Mouse (Mus musculus) hindbrain, postnatal 0 days (tissue): ENCODE results near the gene Mfsd5. TPM values are rescaled to one million over a fixed set of nuclear protein-coding genes. Genes with fewer than 3 reads are reported as not detected.
A peak's percentile ranks its signal among the peaks of the same experiment; 100 is the strongest.

Source experiments
- ATAC-seq: fragments of 200-750 bp; cut with Nextera tagmentation; 2 replicates; pipeline ENCODE4 v1.8.0; 2017; ENCODE audit warnings: mild to moderate bottlenecking, moderate TSS enrichment, moderate library complexity
- DNase-seq: peaks from one replicate; pipeline ENCODE4 v3.0.0-alpha.2; 2015; ENCODE audit warnings: low spot score
- H3K27ac ChIP-seq: fragments of 300-500 bp; sonication (generic); 2 replicates; pipeline ENCODE4 v1.5.1; 2014; ENCODE audit warnings: mild to moderate bottlenecking
- H3K27me3 ChIP-seq: fragments of 300-500 bp; sonication (generic); 2 replicates; pipeline ENCODE4 v1.6.1; 2014; ENCODE audit warnings: low read length, mixed read lengths; ENCODE audit not compliant: insufficient read depth
- H3K36me3 ChIP-seq: fragments of 300-500 bp; sonication (generic); 2 replicates; pipeline ENCODE4 v1.6.1; 2014; ENCODE audit warnings: low read length, mixed read lengths; ENCODE audit not compliant: insufficient read depth
- H3K4me1 ChIP-seq: fragments of 300-500 bp; sonication (generic); 2 replicates; pipeline ENCODE4 v1.6.1; 2014; ENCODE audit warnings: antibody characterized with exemption, low read length, mixed read lengths; ENCODE audit not compliant: insufficient read depth
- H3K4me2 ChIP-seq: fragments of 300-500 bp; sonication (generic); 2 replicates; pipeline ENCODE4 v1.6.1; 2014; ENCODE audit warnings: low read depth, mild to moderate bottlenecking, low read length, moderate library complexity, mixed read lengths
- H3K4me3 ChIP-seq: fragments of 300-500 bp; sonication (generic); 2 replicates; pipeline ENCODE4 v1.5.1; 2014; ENCODE audit warnings: low read length
- H3K9ac ChIP-seq: fragments of 300-500 bp; sonication (generic); replicated peaks from 2 replicates; pipeline ENCODE4 v1.6.1; 2014; ENCODE audit warnings: mild to moderate bottlenecking, low read length, moderate library complexity, mixed read lengths
- H3K9me3 ChIP-seq: fragments of 300-500 bp; sonication (generic); 2 replicates; pipeline ENCODE4 v1.6.1; 2016; ENCODE audit warnings: low read length, mixed read lengths
- CTCF ChIP-seq: IDR thresholded peaks from 2 replicates; pipeline ENCODE4 v1.5.1; 2016; ENCODE audit warnings: antibody characterized with exemption, control low read depth, low read depth
- WGBS: fragments of 180-500 bp; shearing (Covaris S2); extraction: QIAGEN DNeasy Blood & Tissue Kit; methylation state at CpG from one replicate; pipeline ENCODE4 v1.1.7; 2014; 5-methylcytosine and 5-hydroxymethylcytosine counted together
- polyA plus RNA-seq: library from polyadenylated mRNA; unstranded; fragments of >200 nt; fragmentation: Nextera tagmentation; extraction: Ambion mirVana; gene quantifications from 2 replicates; pipeline ENCODE4 v1.2.1, GENCODE M21; 2015
- total RNA-seq: library from RNA; depleted of rRNA; stranded (reverse); fragments of >200 nt; gene quantifications from 2 replicates; pipeline ENCODE4 v1.2.3, GENCODE M21; 2014

The Mfsd5 gene
- total and polyA plus RNA-seq, 2 experiments from 2014 or later: 52.3 to 68.3 TPM

DNA sequence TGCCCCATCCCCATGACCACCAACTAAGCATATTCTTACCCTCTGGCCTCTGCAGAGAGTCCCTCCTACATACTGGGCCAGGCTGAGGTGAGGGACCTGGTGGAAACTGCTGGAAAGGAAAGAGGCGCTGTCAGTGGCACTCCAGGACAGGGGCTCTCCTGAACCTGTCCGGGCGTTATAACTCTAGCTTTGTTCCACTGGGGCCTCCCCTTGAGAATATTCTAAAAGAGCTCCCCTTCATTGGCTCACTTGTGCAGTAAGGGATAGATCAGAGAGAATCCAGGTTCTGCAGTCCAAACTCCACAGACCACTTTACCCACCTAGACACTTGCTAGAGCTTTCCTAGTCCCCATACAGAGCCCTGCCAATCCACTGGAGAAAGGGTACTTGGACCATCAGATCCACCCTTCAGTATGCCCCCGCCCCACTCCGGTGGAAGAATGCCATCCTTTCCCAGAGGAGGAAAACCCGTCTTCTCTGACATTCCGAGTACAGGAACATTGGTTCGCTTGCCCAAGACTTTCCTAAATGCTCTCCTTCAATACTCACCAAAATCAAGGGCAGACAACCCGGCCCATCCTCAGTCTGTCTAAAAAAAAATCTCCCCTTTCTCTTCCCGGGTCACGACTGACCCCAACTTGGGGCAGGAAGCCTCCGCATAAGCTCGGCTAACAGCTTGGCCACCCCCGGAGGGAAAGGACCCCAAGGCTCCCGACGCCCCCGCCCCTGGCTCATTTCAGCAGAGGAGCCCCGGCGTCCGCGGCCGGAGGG is 22.6 kb upstream of the Mfsd5 start:
- Histone ChIP-seq H3K27me3 (peaks cover 5% of the 10 kb centered on the region; the same call in 1 of the 2 replicates), H3K4me1 (peaks cover 4% of the 10 kb centered on the region; the same call in 1 of the 2 replicates), H3K4me3 (peak overlapping the region; percentile 56), H3K9ac (peak overlapping the region; percentile 65), H3K4me2 (peak overlapping the region; percentile 87), H3K27ac (no peak overlapping the region), H3K9me3 (no peaks in the 10 kb centered on the region), H3K36me3 (no peaks in the 10 kb centered on the region)
- WGBS: 8% methylated on average over 22 of the region's 22 CpGs
- DNase-seq (no peak), ATAC-seq (no peak)
- no peak for TF ChIP-seq CTCF

DNA sequence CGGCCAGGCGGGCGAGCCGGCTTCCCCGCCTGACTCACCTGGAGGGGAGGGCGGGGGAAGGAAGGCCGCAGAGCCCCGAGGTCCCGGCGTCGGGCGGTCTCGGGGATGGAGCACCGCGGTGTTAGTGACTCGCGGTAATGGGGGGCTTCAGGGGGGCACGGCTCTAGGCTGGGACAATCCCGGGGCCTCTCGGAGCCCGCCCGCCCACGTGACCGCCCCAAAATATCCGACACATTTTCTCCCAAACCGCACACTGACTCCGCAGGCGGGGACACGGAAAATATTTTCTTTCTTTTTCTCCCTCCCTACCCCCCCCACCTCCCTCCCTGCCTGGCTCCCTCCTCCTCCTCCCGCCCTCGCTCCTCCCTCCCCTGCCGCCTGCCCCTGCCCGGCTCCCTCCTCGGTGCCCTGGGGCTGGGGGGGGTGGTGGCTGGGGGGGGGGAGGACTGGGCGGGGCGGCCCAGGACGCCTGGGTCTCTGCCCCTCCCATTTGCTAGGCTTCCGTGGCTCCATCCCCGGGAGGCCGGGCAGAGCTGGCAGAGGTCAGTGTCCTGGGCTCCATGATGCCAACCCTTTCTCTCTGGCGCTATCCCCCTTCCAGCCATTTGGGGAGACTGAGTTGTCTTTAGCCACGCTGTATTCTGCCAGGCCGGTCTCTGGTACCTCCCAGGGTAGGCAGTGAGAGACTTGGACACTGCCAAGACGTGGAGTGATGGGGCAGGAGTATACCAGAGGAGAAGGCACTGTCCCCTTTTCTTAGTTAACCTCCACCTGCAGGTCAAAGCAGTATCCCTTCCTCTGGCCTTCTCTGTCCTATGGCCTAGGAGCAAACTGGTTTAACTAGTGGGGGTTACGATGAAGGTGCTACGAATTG is 21.8 kb upstream of the Mfsd5 start, which contains the start of gene Rarg:
Rarg (minus strand) TSS at position 316 of the 874 bp plus-strand sequence.
- Histone ChIP-seq H3K9ac (peak within 1 kb of the TSS; percentile 65), H3K27ac (no peak within 1 kb of the TSS), H3K27me3 (peaks cover 5% of the 10 kb centered on the region; the same call in 1 of the 2 replicates), H3K4me1 (peaks cover 4% of the 10 kb centered on the region; the same call in 1 of the 2 replicates), H3K4me2 (peak within 1 kb of the TSS; percentile 87), H3K4me3 (peak within 1 kb of the TSS; percentile 56), H3K36me3 (no peaks in the 10 kb centered on the region), H3K9me3 (no peaks in the 10 kb centered on the region)
- peak; percentile 34 for DNase-seq
- peak; percentile 61 for ATAC-seq
- no peak for TF ChIP-seq CTCF
- WGBS: 2% methylated on average over 37 of the region's 46 CpGs

DNA sequence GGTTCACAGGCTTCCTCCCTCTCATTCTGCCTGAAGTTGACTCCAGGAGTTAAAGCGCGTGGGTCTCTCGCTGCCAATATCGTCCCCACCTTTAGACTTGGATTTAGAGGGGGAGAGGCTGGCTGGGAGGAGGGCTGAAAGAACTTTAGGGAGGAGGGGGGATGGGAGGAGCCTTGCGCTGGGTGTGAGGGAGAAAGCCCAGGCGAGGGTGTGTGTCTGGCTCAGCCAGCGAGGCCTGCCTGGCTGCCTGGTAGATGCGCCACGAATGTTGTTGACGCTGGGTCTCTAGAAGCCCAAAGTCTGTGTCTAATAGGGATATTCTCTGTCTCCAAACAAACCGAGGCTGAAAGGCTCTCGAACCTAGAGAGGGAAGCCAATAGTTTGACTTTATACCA is 21.2 kb upstream of the Mfsd5 start:
- Histone ChIP-seq H3K27ac (no peak overlapping the region), H3K4me3 (peak overlapping the region; percentile 56; the same call in 1 of the 2 replicates), H3K4me1 (peaks cover 4% of the 10 kb centered on the region; the same call in 1 of the 2 replicates)

DNA sequence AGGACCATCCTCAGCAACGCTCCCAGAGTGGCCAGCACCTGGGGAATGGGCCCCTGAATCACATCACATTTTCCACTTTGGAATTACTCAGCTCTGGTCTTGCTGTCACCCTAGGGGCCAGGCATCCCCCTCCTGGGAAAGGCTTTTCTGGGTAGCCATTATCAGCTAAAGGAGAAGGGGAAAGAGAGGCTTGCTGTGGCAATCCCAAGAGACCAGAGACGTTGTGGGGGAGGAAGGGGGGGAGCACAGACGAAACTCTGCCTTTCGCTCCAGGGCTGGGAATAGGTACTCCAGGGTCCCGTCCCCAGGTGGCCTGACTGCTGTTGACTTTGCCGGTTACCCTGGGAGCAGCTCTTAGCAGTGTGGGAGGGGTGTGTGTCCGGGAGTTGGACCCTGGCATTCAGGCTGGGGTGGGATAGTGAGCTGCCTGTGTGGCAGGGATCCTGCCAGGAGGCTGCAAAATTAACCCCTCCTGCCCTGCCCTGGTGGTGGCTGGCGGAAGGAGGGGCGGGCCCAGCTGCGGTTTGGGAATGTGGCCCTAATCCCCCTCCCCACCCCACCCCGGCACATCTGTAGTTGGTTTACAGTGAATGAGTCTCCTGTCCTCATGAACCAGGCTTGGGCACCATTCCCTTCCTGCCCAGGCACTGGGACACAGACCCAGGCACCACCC is 20.5 kb upstream of the Mfsd5 start:
- Histone ChIP-seq H3K9ac (no peak overlapping the region), H3K27ac (no peak overlapping the region), H3K9me3 (no peaks in the 10 kb centered on the region), H3K27me3 (peaks cover 5% of the 10 kb centered on the region; the same call in 1 of the 2 replicates), H3K4me3 (no peak overlapping the region), H3K4me1 (peaks cover 4% of the 10 kb centered on the region; the same call in 1 of the 2 replicates), H3K4me2 (no peak overlapping the region), H3K36me3 (no peaks in the 10 kb centered on the region)
- WGBS: 18% methylated on average over 11 of the region's 11 CpGs
- ATAC-seq (no peak), DNase-seq (no peak)
- TF ChIP-seq CTCF: no peak

More for the DNA sequence above, 21.2 kb upstream of the Mfsd5 start:
- no peak for TF ChIP-seq CTCF
- no peaks in the 10 kb centered on the region for H3K36me3 ChIP-seq
- no peak for ATAC-seq
- no peaks in the 10 kb centered on the region for H3K9me3 ChIP-seq
- H3K27me3 ChIP-seq: peaks cover 5% of the 10 kb centered on the region; the same call in 1 of the 2 replicates
- DNase-seq: no peak
- 9% methylated on average over 12 of the region's 12 CpGs for WGBS
- no peak overlapping the region for H3K9ac ChIP-seq
- peak overlapping the region; percentile 87 for H3K4me2 ChIP-seq

DNA sequence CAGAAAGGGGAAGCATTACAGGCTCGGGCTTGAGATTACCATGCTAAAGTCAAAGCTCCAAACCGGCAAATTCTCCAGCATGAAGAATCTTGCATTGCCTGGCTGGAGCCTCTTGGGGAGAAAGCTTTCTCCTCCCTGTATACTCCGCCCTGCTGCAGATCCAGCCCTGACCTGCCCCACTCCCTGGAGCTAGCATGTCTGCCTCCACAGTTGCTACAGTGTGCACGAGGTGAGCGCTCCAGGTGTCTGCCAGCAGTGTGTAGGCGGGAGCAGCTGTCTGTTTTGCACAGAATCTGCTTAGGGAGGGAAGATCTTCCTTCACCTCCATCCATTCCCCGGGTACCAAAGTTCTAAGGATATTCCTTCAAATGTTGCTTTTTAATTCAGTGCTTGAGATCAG is 16.7 kb upstream of the Mfsd5 start:
- Histone ChIP-seq H3K36me3 (no peaks in the 10 kb centered on the region), H3K4me2 (no peak overlapping the region), H3K9ac (no peak overlapping the region), H3K4me3 (no peak overlapping the region), H3K4me1 (peaks cover 4% of the 10 kb centered on the region; the same call in 1 of the 2 replicates), H3K9me3 (no peaks in the 10 kb centered on the region), H3K27me3 (no peaks in the 10 kb centered on the region; the same call in 1 of the 2 replicates), H3K27ac (no peak overlapping the region)
- whole genome bisulfite sequencing: 47% methylated on average over 7 of the region's 7 CpGs
- DNase-seq (no peak), ATAC-seq (no peak)
- no peak for TF ChIP-seq CTCF

DNA sequence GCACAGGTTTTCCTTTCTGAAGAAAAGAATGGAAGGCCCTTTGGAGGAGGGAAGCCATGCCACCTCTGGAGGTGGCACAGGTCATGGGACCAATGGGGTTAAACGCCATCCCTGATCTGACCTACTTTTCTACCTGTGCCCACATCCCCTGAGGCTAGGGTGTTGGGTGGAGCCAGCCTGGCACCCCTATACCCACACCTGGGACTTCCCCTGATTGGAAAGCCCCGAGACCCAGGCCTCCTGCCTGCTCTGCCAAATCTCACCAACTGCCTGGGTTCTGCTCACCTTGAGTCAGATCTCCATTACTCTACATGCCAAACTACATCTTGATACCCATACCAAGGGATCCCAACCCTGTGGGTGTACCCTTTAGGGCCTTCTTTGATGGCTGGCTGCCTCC is 16.2 kb upstream of the Mfsd5 start:
- TF ChIP-seq CTCF: no peak
- ATAC-seq (no peak), DNase-seq (no peak)
- Histone ChIP-seq H3K4me1 (peaks cover 4% of the 10 kb centered on the region; the same call in 1 of the 2 replicates), H3K27ac (no peak overlapping the region), H3K27me3 (no peaks in the 10 kb centered on the region; the same call in 1 of the 2 replicates), H3K9me3 (no peaks in the 10 kb centered on the region), H3K9ac (no peak overlapping the region), H3K4me2 (no peak overlapping the region), H3K36me3 (no peaks in the 10 kb centered on the region), H3K4me3 (no peak overlapping the region)
- 84% methylated on average over 2 of the region's 2 CpGs for WGBS
